Mouse (Mus musculus) left cerebral cortex, adult 2 months (tissue): Measurements from ENCODE around the gene Abcc10. TPM values are rescaled to one million over a fixed set of nuclear protein-coding genes. Genes with fewer than 3 reads are reported as not detected.
A peak's percentile ranks its signal among the peaks of the same experiment; 100 is the strongest.

Source experiments
- DNase-seq, 2 experiments: peaks; one replicate each; pipeline ENCODE4 v3.0.0; 2021 to 2022; ENCODE audit warnings: low spot score in 2 of 2, mixed read lengths in 1 of 2; ENCODE audit errors: extremely low spot score in 1 of 2
- H3K27ac ChIP-seq: fragments of 200-600 bp; 2 replicates; pipeline ENCODE4 v1.8.1; 2022
- H3K4me3 ChIP-seq: fragments of 200-600 bp; 2 replicates; pipeline ENCODE4 v1.8.1; 2022
- CTCF ChIP-seq: fragments of 200-600 bp; IDR thresholded peaks from 2 replicates; pipeline ENCODE4 v1.8.1; 2022; ENCODE audit warnings: antibody characterized with exemption, mild to moderate bottlenecking, moderate library complexity
- intact Hi-C: fragments of 180-260 bp; cut with DNase I; formaldehyde crosslinking; loops from one replicate; pipeline ENCODE4 v1.15.1; 2025
- total RNA-seq, 2 experiments: library from RNA; stranded (reverse); gene quantifications; 2 replicates each; pipeline ENCODE4 v1.2.3; 2021

Gene Abcc10
- total RNA-seq, 2 experiments from 2014 or later = 10.0 to 11.5 TPM

- Histone ChIP-seq H3K4me3 (no peak overlapping the region), H3K27ac (peak overlapping the region; percentile 36)
- no peak for TF ChIP-seq CTCF
- intact Hi-C loops = loop anchor here (5.0 kb wide), 1 partner anchor 122 kb away; no protein-coding TSS in a partner anchor
- no peak for DNase-seq
Observed at GRCm38 (mm10) chr17:46269771-46270534, 58.2 kb downstream of the Abcc10 start.

GRCm38 (mm10) chr17:46268026-46268720, 60.0 kb downstream of the Abcc10 start:
- TF ChIP-seq CTCF = no peak
- intact Hi-C loops = loop anchor here (5.0 kb wide), 1 partner anchor 124 kb away; no protein-coding TSS in a partner anchor
- Histone ChIP-seq H3K4me3 (no peak overlapping the region), H3K27ac (no peak overlapping the region)
- DNase-seq = no peak

GRCm38 (mm10) chr17:46267511-46267910, 60.6 kb downstream of the Abcc10 start:
- no peak for DNase-seq
- no peak overlapping the region for H3K4me3 ChIP-seq
- no peak overlapping the region for H3K27ac ChIP-seq
- intact Hi-C loops = loop anchor here (5.0 kb wide), 1 partner anchor 125 kb away; no protein-coding TSS in a partner anchor
- no peak for TF ChIP-seq CTCF

GRCm38 (mm10) chr17:46266986-46267385, 61.2 kb downstream of the Abcc10 start:
- H3K4me3 ChIP-seq = no peak overlapping the region
- H3K27ac ChIP-seq = no peak overlapping the region
- intact Hi-C loops = loop anchor here (1.0 to 5.0 kb wide), 2 partner anchors 31 to 125 kb away; no protein-coding TSS in a partner anchor
- no peak for TF ChIP-seq CTCF
- DNase-seq = no peak

DNA sequence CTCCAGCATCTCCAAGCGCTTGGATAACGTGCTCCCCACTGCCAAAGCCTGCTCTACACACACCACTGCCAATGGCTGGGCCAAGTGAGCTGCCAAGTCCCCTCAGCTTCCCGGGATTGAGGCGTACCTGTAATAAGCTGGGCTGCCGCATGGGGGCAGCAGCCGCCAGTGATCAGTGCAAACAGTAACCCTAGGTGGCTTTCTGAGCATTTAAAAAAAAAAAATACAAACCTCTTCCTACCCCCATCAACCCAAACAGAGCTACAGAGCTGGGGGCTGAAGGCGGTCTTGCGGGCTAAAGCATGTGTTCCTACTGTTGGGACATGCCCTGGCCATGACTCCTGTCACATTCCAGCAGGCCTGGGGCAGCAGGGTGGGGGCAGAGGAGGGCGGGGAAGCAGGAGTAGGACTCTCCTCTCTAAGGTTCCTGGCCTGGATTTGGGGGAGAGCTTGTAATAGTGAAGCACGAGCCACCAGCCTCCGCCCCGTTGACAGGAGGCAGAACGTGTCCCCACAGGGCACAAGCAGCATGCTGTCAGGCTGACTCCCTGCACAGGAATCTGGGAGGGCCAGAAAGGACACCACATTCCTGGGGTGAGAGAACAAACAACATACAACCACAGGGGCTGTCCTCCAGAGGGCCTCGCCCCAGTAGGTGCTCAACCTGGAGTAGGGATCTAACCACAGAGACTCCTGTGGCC, 62.1 kb downstream of the Abcc10 start:
- no peak overlapping the region for H3K4me3 ChIP-seq
- peak; percentile 84 to 88 for DNase-seq
- peak overlapping the region; percentile 48 for H3K27ac ChIP-seq
- intact Hi-C loops = loop anchor here (1.0 to 5.0 kb wide), 2 partner anchors 32 to 126 kb away; no protein-coding TSS in a partner anchor
- TF ChIP-seq CTCF = peak; percentile 95

DNA sequence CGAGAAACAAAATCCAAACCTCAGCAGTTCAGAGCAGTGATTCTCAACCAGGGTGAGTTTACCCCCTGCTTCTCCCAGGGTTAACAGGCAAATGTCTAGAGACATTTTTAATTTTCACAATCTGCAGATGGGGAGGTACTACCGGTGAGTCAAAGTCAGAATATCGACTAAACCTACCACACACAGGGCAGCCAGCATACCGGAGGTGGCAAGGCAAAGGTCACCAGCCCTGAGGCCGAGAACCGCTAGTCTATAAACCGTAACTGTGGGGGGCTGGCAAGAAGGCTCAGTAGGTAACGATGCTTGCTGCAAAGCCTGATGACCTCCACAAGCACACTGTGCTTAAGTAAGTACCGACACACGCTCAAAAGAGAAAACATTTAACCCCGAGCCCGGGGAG, 62.6 kb downstream of the Abcc10 start:
- intact Hi-C loops = loop anchor here (5.0 kb wide), 1 partner anchor 127 kb away; no protein-coding TSS in a partner anchor
- no peak overlapping the region for H3K27ac ChIP-seq
- TF ChIP-seq CTCF = no peak

GRCm38 (mm10) chr17:46262201-46262694, 65.9 kb downstream of the Abcc10 start:
- no peak overlapping the region for H3K4me3 ChIP-seq
- no peak for TF ChIP-seq CTCF
- H3K27ac ChIP-seq = no peak overlapping the region
- DNase-seq = no peak
- intact Hi-C loops = no loop called here

More for the DNA sequence above, 62.6 kb downstream of the Abcc10 start:
- H3K4me3 ChIP-seq = no peak overlapping the region
- DNase-seq = no peak

DNA sequence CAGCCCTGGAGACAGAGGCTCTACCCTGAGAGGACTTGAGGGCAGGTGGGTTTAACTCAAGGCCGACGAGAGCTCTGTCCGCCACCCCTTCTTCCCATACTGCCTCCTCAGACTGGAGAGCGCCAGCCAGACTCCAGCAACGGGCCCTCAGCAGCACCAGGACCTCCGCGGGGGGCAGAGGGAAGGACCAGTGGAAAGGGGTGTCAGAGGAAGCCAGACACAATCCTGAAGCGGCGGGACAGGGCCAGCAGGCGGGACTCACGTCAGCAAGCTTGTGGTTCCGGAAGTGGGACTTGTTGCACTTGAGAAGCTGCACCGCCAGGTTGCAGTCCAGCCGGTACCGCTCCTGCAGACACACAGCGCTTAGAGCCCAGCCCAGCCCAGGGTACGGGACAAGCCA, 68.5 kb downstream of the Abcc10 start:
- TF ChIP-seq CTCF = no peak
- H3K27ac ChIP-seq = no peak overlapping the region

GRCm38 (mm10) chr17:46258279-46259053, 69.7 kb downstream of the Abcc10 start:
- no peak for TF ChIP-seq CTCF
- no peak for DNase-seq
- H3K27ac ChIP-seq = no peak overlapping the region
- H3K4me3 ChIP-seq = no peak overlapping the region
- intact Hi-C loops = no loop called here

More for the DNA sequence above, 68.5 kb downstream of the Abcc10 start:
- H3K4me3 ChIP-seq = no peak overlapping the region
- intact Hi-C loops = no loop called here
- no peak for DNase-seq

DNA sequence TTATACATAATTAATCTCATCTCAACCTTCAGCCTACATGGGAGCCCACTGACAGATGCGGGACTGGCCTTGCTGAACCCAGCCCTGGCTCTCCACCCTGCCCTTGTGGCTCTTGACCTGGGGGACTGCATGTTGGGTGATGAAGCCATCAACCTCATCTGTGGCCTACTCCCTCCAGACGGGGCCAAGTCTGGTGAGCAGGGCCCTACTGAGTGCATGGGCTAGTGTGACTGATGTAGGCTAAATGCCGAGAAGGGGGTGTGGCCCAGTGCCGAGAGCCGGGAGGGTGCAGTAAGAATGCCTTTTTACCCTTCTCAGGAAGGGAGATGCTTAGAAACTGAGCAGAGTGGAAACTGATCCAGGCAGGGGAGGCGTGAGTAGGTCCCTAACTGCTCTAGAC, 73.0 kb downstream of the Abcc10 start:
- intact Hi-C loops = no loop called here
- no peak for DNase-seq
- Histone ChIP-seq H3K4me3 (peak overlapping the region; percentile 77), H3K27ac (no peak overlapping the region)
- no peak for TF ChIP-seq CTCF

DNA sequence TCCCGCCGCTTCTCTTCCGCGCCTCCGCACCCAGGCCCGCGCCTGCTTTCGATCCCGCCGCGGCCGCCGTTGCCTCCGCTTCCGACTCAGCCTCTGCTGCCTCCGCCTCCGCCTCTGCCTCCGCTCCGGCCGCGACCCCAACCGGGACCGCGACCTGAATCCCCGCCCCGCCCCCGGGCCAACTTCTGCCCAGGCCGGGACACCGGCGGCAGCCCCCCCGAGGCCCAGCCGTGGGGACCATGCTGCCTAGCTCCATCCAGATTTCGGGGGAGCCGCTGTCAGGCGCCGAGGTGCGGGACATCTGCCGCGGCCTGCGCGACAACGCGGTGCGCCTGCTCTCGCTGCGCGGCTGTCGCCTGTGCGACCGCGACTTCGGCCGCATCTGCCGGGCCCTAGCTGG, 74.0 kb downstream of the Abcc10 start:
- peak; percentile 40 to 58 for DNase-seq

More for the DNA sequence above, 74.0 kb downstream of the Abcc10 start:
- peak overlapping the region; percentile 91 for H3K27ac ChIP-seq
- TF ChIP-seq CTCF = no peak
- peak overlapping the region; percentile 77 for H3K4me3 ChIP-seq
- intact Hi-C loops = no loop called here
